Mouse (Mus musculus) bone marrow, adult 2 months (tissue): ENCODE data around the gene Dynlt1f.

ENCODE experiments used
- CTCF ChIP-seq: fragments of 200-500 bp; IDR thresholded peaks from 2 replicates; pipeline ENCODE4 v1.5.1; 2011; ENCODE audit warnings: low read length, control low read depth; ENCODE audit not compliant: control insufficient read depth, insufficient read depth
- POLR2A ChIP-seq: fragments of 200-500 bp; IDR thresholded peaks from 2 replicates; pipeline ENCODE4 v1.6.1; 2011; ENCODE audit warnings: low read depth, mild to moderate bottlenecking, control low read depth, low read length, borderline replicate concordance; ENCODE audit not compliant: control insufficient read depth

GRCm38 (mm10) chr17:6636861-6637260 is 18.8 kb downstream of the Dynlt1f start:
- no peak for TF ChIP-seq CTCF
- TF ChIP-seq POLR2A: no peak
